8 mouse cellular contexts compared by ENCODE assay signal in the genomic region with DNA sequence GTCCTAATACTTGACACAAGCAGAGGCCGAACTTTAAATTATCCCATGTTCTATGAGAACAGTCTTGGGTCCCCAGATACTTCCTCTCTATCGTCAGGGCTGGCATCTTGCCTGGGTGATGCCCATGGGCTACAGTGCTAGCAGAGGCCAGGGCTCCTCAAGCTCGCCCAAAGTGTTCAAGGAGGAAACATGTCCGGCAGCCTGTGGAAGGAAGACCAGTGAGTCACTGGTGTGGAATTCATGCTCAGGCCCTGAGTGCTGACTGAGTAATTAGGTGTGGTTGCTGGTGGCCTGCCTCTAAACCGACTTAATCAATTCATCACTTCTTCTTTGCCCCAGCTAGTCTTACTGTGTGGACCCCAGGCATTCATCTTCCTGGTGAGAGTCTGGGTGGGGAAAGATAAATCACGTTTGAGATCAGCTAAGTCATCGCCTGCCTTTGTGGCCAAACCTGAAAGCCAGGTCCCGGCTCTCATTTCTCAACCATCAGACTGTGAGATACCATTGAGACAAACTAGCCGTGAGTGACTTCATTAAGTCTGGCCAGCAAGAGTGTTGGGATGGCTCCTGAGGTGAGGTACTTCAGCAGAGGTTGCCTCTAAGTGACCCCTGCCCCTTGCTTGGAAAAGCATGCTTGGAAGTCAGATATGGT. TPM values are rescaled to one million over a fixed set of nuclear protein-coding genes. Genes with fewer than 3 reads are reported as not detected.
DNase-seq lines count a peak whose midpoint lies in the region; ATAC-seq and TF ChIP-seq lines count a peak whose summit lies in the region.

No protein-coding gene starts in this region.

- H3K4me3 ChIP-seq in gastrocnemius, adult 2 months, result no peak overlapping the region
- no peak overlapping the region for H3K4me3 ChIP-seq in intestine, embryonic 16.5 days (ENCODE audit: low read length)
- H3K4me3 ChIP-seq in midbrain, embryonic 14.5 days (replicated peaks; ENCODE audit: low read depth, low read length), result no peak overlapping the region

- DNase-seq in adipocyte (ENCODE audit: low spot score), result peak; percentile 42
- DNase-seq in gastrocnemius, adult 2 months, result peak; percentile 68
- peak; percentile 91 for DNase-seq in lung, postnatal 10 days
- no peak for DNase-seq in thymus, postnatal 14 days
- no peak for DNase-seq in ovary, postnatal 14 days (ENCODE audit: low spot score)
- DNase-seq in midbrain, embryonic 14.5 days, result no peak
- DNase-seq in spleen, postnatal 36 days (ENCODE audit: low spot score in 2 of 2), result no peak

- 46% methylated on average over 9 of the region's 9 CpGs for WGBS in intestine, embryonic 16.5 days
- 73% methylated on average over 9 of the region's 9 CpGs for WGBS in midbrain, embryonic 14.5 days

- no peak for TF ChIP-seq CTCF in gastrocnemius, adult 2 months (IDR thresholded peaks at IDR 0.05)

- H3K27ac ChIP-seq in gastrocnemius, adult 2 months, result peak overlapping the region; percentile 67
- H3K27ac ChIP-seq in intestine, embryonic 16.5 days (ENCODE audit: low read length), result no peak overlapping the region
- H3K27ac ChIP-seq in midbrain, embryonic 14.5 days (replicated peaks; ENCODE audit: low read depth, low read length), result no peak overlapping the region

- intact Hi-C loops in gastrocnemius, adult 2 months (cut with DNase I), result no loop called here

- ATAC-seq in intestine, embryonic 16.5 days, result peak; percentile 67; the same call in 1 of the 2 replicates
- ATAC-seq in midbrain, embryonic 14.5 days (ENCODE audit: low FRiP score, low TSS enrichment), result no peak

- peaks cover 18% of the 10 kb centered on the region; the same call in 1 of the 2 replicates for H3K4me1 ChIP-seq in intestine, embryonic 16.5 days (ENCODE audit: control insufficient read depth, insufficient read depth, low read length)
- H3K4me1 ChIP-seq in midbrain, embryonic 14.5 days (ENCODE audit: control insufficient read depth, insufficient read depth, low read length), result peaks cover 44% of the 10 kb centered on the region

- H3K4me2 ChIP-seq in intestine, embryonic 16.5 days (ENCODE audit: low read depth, low read length), result no peak overlapping the region
- no peak overlapping the region for H3K4me2 ChIP-seq in midbrain, embryonic 14.5 days (ENCODE audit: low read length)

- H3K27me3 ChIP-seq in intestine, embryonic 16.5 days (replicated peaks; ENCODE audit: control insufficient read depth, insufficient read depth, low read length), result no peaks in the 10 kb centered on the region
- H3K27me3 ChIP-seq in midbrain, embryonic 14.5 days (ENCODE audit: control insufficient read depth, insufficient read depth, low read length), result no peaks in the 10 kb centered on the region; the same call in 1 of the 2 replicates

- H3K9me3 ChIP-seq in intestine, embryonic 16.5 days (ENCODE audit: control insufficient read depth, low read length), result no peaks in the 10 kb centered on the region
- no peaks in the 10 kb centered on the region for H3K9me3 ChIP-seq in midbrain, embryonic 14.5 days (ENCODE audit: control insufficient read depth, low read length)

- H3K9ac ChIP-seq in intestine, embryonic 16.5 days (ENCODE audit: low read depth, low read length), result no peak overlapping the region
- no peak overlapping the region for H3K9ac ChIP-seq in midbrain, embryonic 14.5 days (replicated peaks; ENCODE audit: low read length)

- H3K36me3 ChIP-seq in intestine, embryonic 16.5 days (ENCODE audit: control insufficient read depth, insufficient read depth, low read length), result no peaks in the 10 kb centered on the region
- H3K36me3 ChIP-seq in midbrain, embryonic 14.5 days (ENCODE audit: control insufficient read depth, insufficient read depth, low read length), result no peaks in the 10 kb centered on the region

RNA-seq across cellular contexts. Expression of gene Ackr3, which starts 21.9 kb away (rescaled TPM):
- total RNA-seq in gastrocnemius, adult 2 months (2021), result 10 to 100 TPM; 10.7 to 17.2 TPM
- 11.8 and 12.7 TPM in 2 replicates for polyA plus RNA-seq in intestine, embryonic 16.5 days (2015; fragmentation: Nextera tagmentation; extraction: Ambion mirVana)
- 12.8 and 13.6 TPM in 2 replicates for polyA plus RNA-seq in midbrain, embryonic 14.5 days (2014; fragmentation: Nextera tagmentation; extraction: Ambion mirVana)

Comparison
In these comparisons a context has a peak if more than half of its experiments do, and no peak if none do; other contexts are left out.
1. DNase-seq: peak in adipocyte (single experiment), gastrocnemius, adult 2 months (single experiment) and lung, postnatal 10 days (single experiment); none in thymus, postnatal 14 days (single experiment), ovary, postnatal 14 days (single experiment), midbrain, embryonic 14.5 days (single experiment) and spleen, postnatal 36 days (0 of 2).